Mouse (Mus musculus): ENCODE data around the gene Dcst2.

DNA sequence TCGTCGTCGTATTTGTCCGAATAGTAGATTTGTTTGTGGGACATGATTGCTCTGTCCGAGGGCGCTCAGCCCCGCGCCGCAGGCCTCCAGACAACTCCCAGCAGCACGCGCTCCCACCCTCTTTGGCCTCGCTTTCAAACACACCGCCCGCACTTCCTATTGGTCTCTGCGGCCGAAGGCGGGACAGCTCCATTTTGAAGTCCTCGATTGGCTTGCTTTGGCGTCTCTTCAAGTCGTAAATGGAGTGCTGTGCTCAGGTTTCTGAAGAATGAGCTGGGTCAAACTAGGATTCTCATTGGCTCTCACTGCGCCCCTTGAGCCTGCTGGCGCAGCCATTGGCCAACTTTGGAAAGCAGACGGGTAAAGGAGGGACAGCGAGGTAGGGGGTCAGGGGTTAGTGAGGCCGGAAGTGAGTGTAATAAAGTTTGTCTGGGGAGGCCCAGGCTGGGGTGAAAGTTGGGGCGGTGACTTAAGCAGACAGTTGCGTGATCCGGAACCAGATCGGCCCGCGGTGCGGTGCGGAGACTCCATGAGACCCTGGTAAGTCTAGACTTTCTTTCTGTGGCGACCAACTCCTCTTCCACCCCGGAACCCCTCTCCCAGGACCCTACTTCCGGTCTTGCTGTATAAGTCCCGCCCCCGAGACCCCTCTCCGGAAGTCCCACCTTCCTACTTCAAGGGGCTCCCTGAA is 56.5 kb downstream of the Dcst2 start, which contains the start of the genes Cks1b and Shc1:
- TF ChIP-seq CTCF (IDR thresholded peaks at IDR 0.05; ENCODE audit: low read depth) (no peak), EP300 (IDR thresholded peaks at IDR 0.05; ENCODE audit: low read depth) (peak; percentile 25; the same call in 1 of the 2 replicates)

Data from liver, embryonic 14.5 days (tissue).